Mouse (Mus musculus): ENCODE results near the gene Ces1e. TPM values are rescaled to one million over a fixed set of nuclear protein-coding genes. Genes with fewer than 3 reads are reported as not detected.

Ces1e gene
- 58.6 TPM for polyA plus RNA-seq (2014; fragmentation: Illumina TruSeq; extraction: RNeasy Lipid Tissue Mini Kit (QIAGEN cat#74804); ENCODE audit: low read depth, low replicate concordance)

GRCm38 (mm10) chr8:93229446-93229845, at the start of gene Ces1e:
Gene Ces1e (minus strand): TSS chr8:93229619.

GRCm38 (mm10) chr8:93197685-93198525, 31.5 kb downstream of the Ces1e start, which contains the start of gene Ces1d:
Gene Ces1d (minus strand): TSS chr8:93197838.

Other genes with a start within 250 kb of the Ces1e start
- gene Ces1a, start 181.4 kb downstream of the Ces1e start, polyA plus RNA-seq (2014; fragmentation: Illumina TruSeq; extraction: RNeasy Lipid Tissue Mini Kit (QIAGEN cat#74804); ENCODE audit: low read depth, low replicate concordance), result not detected
- not detected for gene Ces1b, start 149.6 kb downstream of the Ces1e start, polyA plus RNA-seq (2014; fragmentation: Illumina TruSeq; extraction: RNeasy Lipid Tissue Mini Kit (QIAGEN cat#74804); ENCODE audit: low read depth, low replicate concordance)
- gene Ces1c, start 98.3 kb downstream of the Ces1e start, polyA plus RNA-seq (2014; fragmentation: Illumina TruSeq; extraction: RNeasy Lipid Tissue Mini Kit (QIAGEN cat#74804); ENCODE audit: low read depth, low replicate concordance), result 0.65 TPM
- 331 TPM for gene Ces1d, start 31.8 kb downstream of the Ces1e start, polyA plus RNA-seq (2014; fragmentation: Illumina TruSeq; extraction: RNeasy Lipid Tissue Mini Kit (QIAGEN cat#74804); ENCODE audit: low read depth, low replicate concordance)
- gene Ces1f, start 50.1 kb upstream of the Ces1e start, polyA plus RNA-seq (2014; fragmentation: Illumina TruSeq; extraction: RNeasy Lipid Tissue Mini Kit (QIAGEN cat#74804); ENCODE audit: low read depth, low replicate concordance), result 75.5 TPM
- gene Ces1g, start 107.7 kb upstream of the Ces1e start, polyA plus RNA-seq (2014; fragmentation: Illumina TruSeq; extraction: RNeasy Lipid Tissue Mini Kit (QIAGEN cat#74804); ENCODE audit: low read depth, low replicate concordance), result 1.1 TPM
- not detected for gene Ces1h, start 150.1 kb upstream of the Ces1e start, polyA plus RNA-seq (2014; fragmentation: Illumina TruSeq; extraction: RNeasy Lipid Tissue Mini Kit (QIAGEN cat#74804); ENCODE audit: low read depth, low replicate concordance)